In the genomic region with DNA sequence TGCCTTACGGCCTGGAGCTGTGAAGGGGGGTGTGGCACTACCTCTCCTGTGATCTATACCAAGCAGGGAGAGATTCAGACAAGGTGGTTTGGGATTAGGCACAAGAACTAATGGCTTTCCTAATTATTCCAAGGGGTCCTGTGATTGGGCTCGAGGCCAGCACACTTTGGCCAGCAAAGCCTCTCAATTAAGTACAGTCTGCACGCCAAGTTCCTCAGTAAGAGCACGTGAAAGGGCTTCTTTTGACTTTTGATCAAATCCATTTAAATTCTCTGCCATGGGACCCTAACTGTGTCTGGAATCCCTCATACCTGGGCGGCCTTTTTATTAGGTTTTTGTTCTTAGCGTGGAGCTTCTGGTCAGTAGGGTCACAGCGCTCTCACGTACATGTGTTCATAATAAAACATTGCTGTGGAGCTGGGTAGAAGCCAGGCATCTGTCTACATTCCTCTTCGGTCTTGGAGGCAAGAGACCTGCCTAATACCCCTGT, we compare ENCODE assay signal across 10 mouse cellular contexts.
DNase-seq lines count a peak whose midpoint lies in the region; ATAC-seq lines count a peak whose summit lies in the region.
"Had no signal": no experiment of that assay in that cellular context is flagged by ENCODE, and none has a peak within 500 bp of the region (broad histone marks: within the 10 kb centered on the region; RNA-seq: fewer than 3 reads in every experiment).

No protein-coding gene starts in this region.

- no peak overlapping the region for H3K4me2 ChIP-seq in hindbrain, embryonic 11.5 days (replicated peaks; ENCODE audit: low read depth, low read length)
- H3K4me2 ChIP-seq in limb, embryonic 15.5 days = no peak overlapping the region
- H3K4me2 ChIP-seq: embryonic facial prominence, embryonic 13.5 days; midbrain, embryonic 12.5 days had no signal

- WGBS in hindbrain, embryonic 11.5 days = 63% methylated on average over 9 of the region's 9 CpGs
- WGBS in hindbrain, embryonic 10.5 days = 66% methylated on average over 9 of the region's 9 CpGs
- 22% methylated on average over 9 of the region's 9 CpGs for WGBS in limb, embryonic 15.5 days

- H3K4me3 ChIP-seq in hindbrain, embryonic 11.5 days (ENCODE audit: low read depth, low read length) = no peak overlapping the region
- H3K4me3 ChIP-seq in hindbrain, embryonic 10.5 days = no peak overlapping the region
- H3K4me3 ChIP-seq in limb, embryonic 15.5 days = no peak overlapping the region
- H3K4me3 ChIP-seq: embryonic facial prominence, embryonic 13.5 days; midbrain, embryonic 12.5 days had no signal

- no peak overlapping the region for H3K9ac ChIP-seq in hindbrain, embryonic 11.5 days (ENCODE audit: low read depth, low read length)
- H3K9ac ChIP-seq in limb, embryonic 15.5 days = no peak overlapping the region
- H3K9ac ChIP-seq: embryonic facial prominence, embryonic 13.5 days; midbrain, embryonic 12.5 days had no signal

- no peaks in the 10 kb centered on the region for H3K27me3 ChIP-seq in hindbrain, embryonic 11.5 days (ENCODE audit: control insufficient read depth, insufficient read depth, low read length)
- no peaks in the 10 kb centered on the region for H3K27me3 ChIP-seq in hindbrain, embryonic 10.5 days (ENCODE audit: insufficient read depth, poor library complexity, severe bottlenecking)
- H3K27me3 ChIP-seq in limb, embryonic 15.5 days = no peaks in the 10 kb centered on the region
- H3K27me3 ChIP-seq: embryonic facial prominence, embryonic 13.5 days; midbrain, embryonic 12.5 days had no signal

- no peaks in the 10 kb centered on the region for H3K36me3 ChIP-seq in hindbrain, embryonic 11.5 days (ENCODE audit: control insufficient read depth, insufficient read depth, low read length)
- H3K36me3 ChIP-seq in hindbrain, embryonic 10.5 days = no peaks in the 10 kb centered on the region
- H3K36me3 ChIP-seq in limb, embryonic 15.5 days = no peaks in the 10 kb centered on the region
- H3K36me3 ChIP-seq: embryonic facial prominence, embryonic 13.5 days; midbrain, embryonic 12.5 days had no signal

- H3K27ac ChIP-seq in hindbrain, embryonic 11.5 days (ENCODE audit: low read depth, low read length) = no peak overlapping the region
- no peak overlapping the region for H3K27ac ChIP-seq in hindbrain, embryonic 10.5 days
- no peak overlapping the region for H3K27ac ChIP-seq in limb, embryonic 15.5 days
- H3K27ac ChIP-seq: embryonic facial prominence, embryonic 13.5 days; midbrain, embryonic 12.5 days had no signal

- ATAC-seq in hindbrain, embryonic 11.5 days (ENCODE audit: low FRiP score) = no peak
- peak; percentile 44; the same call in 1 of the 2 replicates for ATAC-seq in limb, embryonic 15.5 days (ENCODE audit: insufficient number of reproducible peaks, low FRiP score, low TSS enrichment, low read depth)

- peak; percentile 10 for DNase-seq in hindbrain, embryonic 11.5 days (ENCODE audit: low spot score)
- no peak for DNase-seq in hindbrain, embryonic 10.5 days (ENCODE audit: low spot score)
- peak; percentile 10 to 20 for DNase-seq in cerebellum, postnatal 25 days
- DNase-seq in frontal cortex, postnatal 14 days (ENCODE audit: low spot score in 2 of 2) = peak; percentile 19 to 22
- no peak for DNase-seq in spleen, postnatal 4 days (ENCODE audit: low spot score in 2 of 2)
- no peak for DNase-seq in yolk sac, embryonic 10.5 days (ENCODE audit: low spot score)
- no peak for DNase-seq in gastrocnemius, adult 8-10 months (ENCODE audit: low spot score in 2 of 2)

- H3K4me1 ChIP-seq in hindbrain, embryonic 11.5 days (replicated peaks; ENCODE audit: control insufficient read depth, insufficient read depth, low read length) = no peaks in the 10 kb centered on the region
- peaks cover 20% of the 10 kb centered on the region for H3K4me1 ChIP-seq in hindbrain, embryonic 10.5 days (replicated peaks)
- H3K4me1 ChIP-seq in limb, embryonic 15.5 days = peaks cover 11% of the 10 kb centered on the region

- H3K9me3 ChIP-seq in hindbrain, embryonic 11.5 days (ENCODE audit: control insufficient read depth, low read length) = no peaks in the 10 kb centered on the region
- no peaks in the 10 kb centered on the region for H3K9me3 ChIP-seq in hindbrain, embryonic 10.5 days
- no peaks in the 10 kb centered on the region for H3K9me3 ChIP-seq in limb, embryonic 15.5 days
- H3K9me3 ChIP-seq: embryonic facial prominence, embryonic 13.5 days; midbrain, embryonic 12.5 days had no signal

Comparison
In these comparisons a context has a peak if more than half of its experiments do, and no peak if none do; other contexts are left out.
1. DNase-seq: peak in hindbrain, embryonic 11.5 days (single experiment), cerebellum, postnatal 25 days (2 of 2) and frontal cortex, postnatal 14 days (2 of 2); none in hindbrain, embryonic 10.5 days (single experiment), spleen, postnatal 4 days (0 of 2), yolk sac, embryonic 10.5 days (single experiment) and gastrocnemius, adult 8-10 months (0 of 2).